Mouse (Mus musculus): ENCODE results near the gene Ikbke. TPM values are rescaled to one million over a fixed set of nuclear protein-coding genes. Genes with fewer than 3 reads are reported as not detected.

The Ikbke gene
- total and polyA plus RNA-seq, 2 experiments from 2014 or later = 1.2 to 1.5 TPM

DNA sequence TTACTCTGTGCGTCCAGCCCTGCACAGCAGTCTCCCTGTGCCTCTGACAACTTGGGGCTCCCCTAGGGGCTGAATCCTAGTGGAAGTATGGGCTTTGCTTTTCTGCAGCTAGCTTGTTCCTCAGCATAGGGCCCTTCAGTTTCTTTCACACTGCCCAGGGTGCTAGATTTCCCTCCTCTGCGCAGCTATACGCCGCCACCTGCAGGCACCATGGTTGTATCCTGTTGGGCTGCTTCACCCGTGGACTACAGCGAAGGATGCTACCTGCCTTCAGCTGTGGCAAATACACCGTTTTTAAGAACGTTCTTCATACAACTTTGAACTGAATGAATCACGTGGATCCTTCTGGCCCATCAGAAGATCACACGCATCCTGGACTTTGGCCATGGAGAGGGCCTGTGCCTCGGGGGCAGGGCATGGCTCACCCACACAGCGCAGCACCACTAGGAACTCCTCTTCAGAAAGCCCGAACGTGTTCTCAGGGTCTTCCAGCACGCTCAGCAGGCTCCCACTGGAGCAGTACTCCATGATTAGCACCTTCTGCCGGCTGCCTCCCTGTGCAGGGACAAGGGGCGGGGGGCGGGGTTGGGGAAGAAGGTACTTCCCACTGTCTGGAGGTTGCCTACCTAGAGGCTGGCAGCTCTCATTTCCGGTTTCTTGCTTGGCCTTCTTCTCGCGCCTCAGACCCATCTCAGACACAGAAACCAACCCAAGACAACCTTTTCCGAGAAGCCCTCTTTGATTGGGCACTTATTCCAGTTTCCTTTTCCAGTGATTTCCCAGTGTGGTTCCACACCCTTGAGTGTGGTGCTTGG, 4.5 kb downstream of the Ikbke start:
- no peak for ATAC-seq
- Histone ChIP-seq H3K4me3 (ENCODE audit: low read length) (no peak overlapping the region), H3K36me3 (ENCODE audit: insufficient read depth, low read length) (no peaks in the 10 kb centered on the region)

DNA sequence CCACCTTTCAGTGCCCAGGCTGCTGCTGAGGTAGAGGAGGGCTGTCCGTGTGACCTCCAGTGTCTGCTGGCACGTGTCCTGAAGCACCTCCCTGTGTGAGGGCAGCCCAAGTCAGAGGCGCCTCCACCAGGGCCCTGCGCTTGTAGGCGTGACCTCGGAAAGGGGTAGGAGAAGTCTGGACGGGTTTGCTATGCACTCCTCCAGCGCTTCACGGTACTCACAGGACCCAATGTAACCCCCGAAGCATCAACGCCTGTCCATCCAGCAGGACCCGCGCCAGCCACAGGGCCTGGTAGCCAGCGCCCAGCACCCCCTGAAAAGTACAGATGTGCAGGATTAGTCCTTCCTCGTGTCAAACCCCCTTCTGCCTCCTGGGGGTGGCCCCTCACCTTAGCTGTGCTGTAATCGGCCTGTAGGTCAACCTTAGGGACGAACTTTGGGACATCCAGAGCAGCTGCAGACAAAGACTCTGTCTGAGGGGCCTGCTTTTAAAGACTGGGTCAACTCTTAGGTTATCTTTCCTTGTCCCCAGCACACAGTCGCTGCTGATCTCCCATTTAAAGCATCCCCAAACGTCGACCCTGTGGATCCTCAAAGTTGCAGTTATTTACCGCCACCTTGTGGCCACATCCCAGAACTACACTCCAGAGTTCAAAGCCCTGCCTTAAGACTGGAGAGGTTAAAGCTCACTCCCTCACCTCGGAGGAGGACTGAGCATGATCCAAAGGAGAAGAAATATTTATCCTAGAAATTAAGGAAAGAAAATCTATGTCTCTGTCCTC, 9.4 kb downstream of the Ikbke start:
- Histone ChIP-seq H3K27ac (no peak overlapping the region), H3K27me3 (ENCODE audit: insufficient read depth, low read length) (no peaks in the 10 kb centered on the region), H3K4me1 (ENCODE audit: insufficient read depth, low read length) (no peaks in the 10 kb centered on the region), H3K9ac (replicated peaks; ENCODE audit: low read length) (no peak overlapping the region), H3K9me3 (ENCODE audit: low read length) (no peaks in the 10 kb centered on the region), H3K4me2 (ENCODE audit: low read depth, low read length) (peak overlapping the region; percentile 38; the same call in 1 of the 2 replicates), H3K4me3 (ENCODE audit: low read length) (no peak overlapping the region), H3K36me3 (ENCODE audit: insufficient read depth, low read length) (no peaks in the 10 kb centered on the region)
- DNase-seq (ENCODE audit: low spot score) = peak; percentile 88
- peak; percentile 92 for TF ChIP-seq CTCF (IDR thresholded peaks at IDR 0.05; ENCODE audit: low read depth)
- WGBS = 24% methylated on average over 22 of the region's 22 CpGs
- peak; percentile 52 for ATAC-seq

More for the DNA sequence above, 4.5 kb downstream of the Ikbke start:
- H3K27me3 ChIP-seq (ENCODE audit: insufficient read depth, low read length) = no peaks in the 10 kb centered on the region
- no peaks in the 10 kb centered on the region for H3K4me1 ChIP-seq (ENCODE audit: insufficient read depth, low read length)
- no peak overlapping the region for H3K27ac ChIP-seq
- 51% methylated on average over 22 of the region's 22 CpGs for WGBS
- H3K9me3 ChIP-seq (ENCODE audit: low read length) = no peaks in the 10 kb centered on the region
- no peak overlapping the region for H3K4me2 ChIP-seq (ENCODE audit: low read depth, low read length)
- no peak for DNase-seq (ENCODE audit: low spot score)
- TF ChIP-seq CTCF (IDR thresholded peaks at IDR 0.05; ENCODE audit: low read depth) = peak; percentile 33
- H3K9ac ChIP-seq (replicated peaks; ENCODE audit: low read length) = no peak overlapping the region

DNA sequence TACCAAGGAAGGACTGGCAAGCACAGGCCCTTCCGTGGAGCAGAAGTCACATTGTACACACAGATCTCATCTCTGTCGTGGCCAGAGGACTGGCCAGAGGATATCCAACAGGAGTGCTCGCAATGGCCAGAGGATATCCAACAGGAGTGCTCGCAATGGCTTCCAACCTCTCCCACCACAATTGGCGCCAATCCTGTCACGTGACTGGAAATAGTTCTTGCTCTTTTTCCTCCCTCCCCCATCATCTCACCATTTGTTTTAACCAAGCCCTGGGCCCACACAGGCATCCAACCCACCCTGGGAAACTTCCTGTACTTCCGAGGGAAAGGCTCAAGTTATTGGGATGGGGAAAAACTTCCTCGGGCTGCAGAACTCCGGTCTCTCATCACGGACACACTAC, 10.6 kb downstream of the Ikbke start:
- H3K4me3 ChIP-seq (ENCODE audit: low read length) = no peak overlapping the region
- H3K36me3 ChIP-seq (ENCODE audit: insufficient read depth, low read length) = no peaks in the 10 kb centered on the region
- DNase-seq (ENCODE audit: low spot score) (no peak), ATAC-seq (no peak)
- no peak overlapping the region for H3K27ac ChIP-seq
- no peak overlapping the region for H3K4me2 ChIP-seq (ENCODE audit: low read depth, low read length)
- WGBS = 85% methylated on average over 10 of the region's 10 CpGs
- TF ChIP-seq CTCF (IDR thresholded peaks at IDR 0.05; ENCODE audit: low read depth) = no peak
- H3K9ac ChIP-seq (replicated peaks; ENCODE audit: low read length) = no peak overlapping the region
- H3K9me3 ChIP-seq (ENCODE audit: low read length) = no peaks in the 10 kb centered on the region
- no peaks in the 10 kb centered on the region for H3K27me3 ChIP-seq (ENCODE audit: insufficient read depth, low read length)
- no peaks in the 10 kb centered on the region for H3K4me1 ChIP-seq (ENCODE audit: insufficient read depth, low read length)

DNA sequence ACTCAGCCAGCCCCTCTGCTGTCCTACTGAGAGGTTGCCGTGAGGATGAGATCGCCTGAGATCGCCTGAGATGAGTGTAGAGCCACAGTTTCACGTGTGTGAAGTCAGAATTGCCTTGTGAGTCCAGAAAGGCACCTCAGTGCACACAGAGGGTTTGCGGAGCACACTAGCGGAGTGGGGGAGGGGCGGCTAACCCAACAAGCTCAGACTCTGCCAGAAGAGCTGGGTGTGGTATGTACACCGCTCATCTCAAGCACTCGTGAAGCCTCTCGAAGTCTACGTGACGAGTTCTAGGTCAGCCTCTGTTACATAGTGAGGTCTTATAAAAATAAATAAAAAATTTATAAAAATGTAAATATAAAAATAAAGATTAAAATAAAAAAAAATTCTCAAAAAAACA, 15.5 kb downstream of the Ikbke start:
- no peak overlapping the region for H3K4me2 ChIP-seq (ENCODE audit: low read depth, low read length)
- H3K9me3 ChIP-seq (ENCODE audit: low read length) = no peaks in the 10 kb centered on the region
- DNase-seq (ENCODE audit: low spot score) (no peak), ATAC-seq (no peak)
- no peak for TF ChIP-seq CTCF (IDR thresholded peaks at IDR 0.05; ENCODE audit: low read depth)
- no peak overlapping the region for H3K4me3 ChIP-seq (ENCODE audit: low read length)
- no peak overlapping the region for H3K9ac ChIP-seq (replicated peaks; ENCODE audit: low read length)
- H3K27me3 ChIP-seq (ENCODE audit: insufficient read depth, low read length) = no peaks in the 10 kb centered on the region
- H3K4me1 ChIP-seq (ENCODE audit: insufficient read depth, low read length) = no peaks in the 10 kb centered on the region
- 73% methylated on average over 12 of the region's 12 CpGs for WGBS
- H3K27ac ChIP-seq = no peak overlapping the region
- H3K36me3 ChIP-seq (ENCODE audit: insufficient read depth, low read length) = no peaks in the 10 kb centered on the region

DNA sequence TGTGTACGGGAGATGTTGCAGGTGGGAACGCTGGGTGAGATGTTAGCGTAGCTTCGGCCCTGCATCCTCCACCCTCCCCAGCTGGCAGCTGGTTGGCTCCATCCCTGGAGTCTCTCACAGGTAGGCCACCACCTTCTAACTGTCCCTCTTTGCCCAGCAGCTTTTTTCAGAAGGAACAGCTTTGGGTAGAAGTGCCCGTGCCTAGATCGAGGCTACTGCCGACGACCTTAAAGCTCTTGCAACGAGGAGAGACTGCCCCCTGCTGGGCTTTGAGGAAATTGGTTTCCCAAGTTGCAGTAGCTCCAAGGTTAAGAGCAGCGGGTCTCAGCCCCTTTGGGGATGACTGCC, 19.1 kb downstream of the Ikbke start:
- no peak overlapping the region for H3K27ac ChIP-seq
- 29% methylated on average over 10 of the region's 10 CpGs for WGBS
- no peaks in the 10 kb centered on the region for H3K27me3 ChIP-seq (ENCODE audit: insufficient read depth, low read length)
- ATAC-seq = peak; percentile 43
- TF ChIP-seq CTCF (IDR thresholded peaks at IDR 0.05; ENCODE audit: low read depth) = peak; percentile 86
- no peak overlapping the region for H3K4me3 ChIP-seq (ENCODE audit: low read length)
- H3K36me3 ChIP-seq (ENCODE audit: insufficient read depth, low read length) = no peaks in the 10 kb centered on the region
- H3K9me3 ChIP-seq (ENCODE audit: low read length) = no peaks in the 10 kb centered on the region
- DNase-seq (ENCODE audit: low spot score) = peak; percentile 87
- no peak overlapping the region for H3K9ac ChIP-seq (replicated peaks; ENCODE audit: low read length)
- no peaks in the 10 kb centered on the region for H3K4me1 ChIP-seq (ENCODE audit: insufficient read depth, low read length)
- no peak overlapping the region for H3K4me2 ChIP-seq (ENCODE audit: low read depth, low read length)

DNA sequence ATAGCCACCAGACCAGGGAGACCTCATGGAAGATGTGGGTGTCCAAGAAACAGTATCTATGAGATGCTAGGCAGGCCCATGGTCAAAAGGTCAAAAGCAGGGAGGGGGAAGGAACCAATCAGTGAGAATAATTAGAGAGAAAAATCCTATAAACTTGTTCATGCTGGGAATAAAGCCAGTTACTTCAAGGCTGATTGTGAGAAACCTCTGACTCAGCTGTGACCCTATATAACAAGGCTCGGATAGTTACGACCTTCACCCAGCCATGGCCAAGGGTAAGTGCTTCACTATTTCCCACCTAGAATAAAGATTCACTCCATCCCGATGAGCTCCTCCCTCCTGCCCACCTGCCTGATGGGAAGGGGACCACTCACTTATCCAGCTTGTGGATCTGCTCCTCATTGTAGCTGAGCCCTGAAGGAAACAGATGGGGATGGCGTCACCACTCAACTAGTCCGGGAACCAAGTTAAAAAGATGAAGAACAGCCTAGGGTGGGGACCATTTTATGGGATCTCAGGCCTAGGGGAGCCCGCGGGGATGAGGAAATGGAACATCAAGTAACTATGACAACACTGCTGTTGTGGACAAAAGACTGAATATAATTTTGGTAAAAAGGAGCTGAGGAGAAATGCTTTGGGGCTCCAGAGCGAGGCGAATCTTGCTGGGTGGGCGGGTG, 19.6 kb downstream of the Ikbke start:
- no peak overlapping the region for H3K4me3 ChIP-seq (ENCODE audit: low read length)
- no peak overlapping the region for H3K27ac ChIP-seq
- H3K4me2 ChIP-seq (ENCODE audit: low read depth, low read length) = no peak overlapping the region
- H3K9me3 ChIP-seq (ENCODE audit: low read length) = no peaks in the 10 kb centered on the region
- no peaks in the 10 kb centered on the region for H3K4me1 ChIP-seq (ENCODE audit: insufficient read depth, low read length)
- DNase-seq (ENCODE audit: low spot score) (no peak), ATAC-seq (no peak; the same call in 1 of the 2 replicates)
- H3K9ac ChIP-seq (replicated peaks; ENCODE audit: low read length) = no peak overlapping the region
- H3K36me3 ChIP-seq (ENCODE audit: insufficient read depth, low read length) = no peaks in the 10 kb centered on the region
- no peak for TF ChIP-seq CTCF (IDR thresholded peaks at IDR 0.05; ENCODE audit: low read depth)
- WGBS = 66% methylated on average over 10 of the region's 10 CpGs
- no peaks in the 10 kb centered on the region for H3K27me3 ChIP-seq (ENCODE audit: insufficient read depth, low read length)
